Mouse (Mus musculus) MEL (cell line): Measurements from ENCODE around the gene Kif19a. TPM values are rescaled to one million over a fixed set of nuclear protein-coding genes. Genes with fewer than 3 reads are reported as not detected.

Source experiments
- DNase-seq: peaks from one replicate; pipeline ENCODE4 v3.0.0; 2011; ENCODE audit warnings: low read depth, low spot score
- H3K27ac ChIP-seq: 2 replicates; pipeline ENCODE4 v1.5.1; 2012; ENCODE audit warnings: low read depth, mild to moderate bottlenecking, control low read depth, low read length, moderate library complexity; ENCODE audit not compliant: control insufficient read depth
- H3K27me3 ChIP-seq, 2 experiments: fragments of 150-350 bp in 1 of 2; sonication (generic) in 1 of 2; 2 replicates each; pipeline ENCODE4 v1.6.1; 2012; ENCODE audit warnings: low read length in 2 of 2, mild to moderate bottlenecking in 2 of 2, improper control_type of control experiment in 1 of 2, moderate library complexity in 1 of 2; ENCODE audit not compliant: insufficient read depth in 2 of 2, control insufficient read depth in 1 of 2
- H3K36me3 ChIP-seq, 2 experiments: 2 replicates each; pipeline ENCODE4 v1.6.1; 2012 to 2014; ENCODE audit warnings: low read length in 2 of 2, improper control_type of control experiment in 1 of 2, inconsistent platforms in 1 of 2, mild to moderate bottlenecking in 1 of 2; ENCODE audit not compliant: insufficient read depth in 2 of 2, control insufficient read depth in 1 of 2
- H3K4me1 ChIP-seq, 2 experiments: fragments of 150-350 bp in 1 of 2; sonication (generic) in 1 of 2; 2 replicates each; pipeline ENCODE4 v1.6.1; 2012; ENCODE audit warnings: low read length in 2 of 2, improper control_type of control experiment in 1 of 2, mild to moderate bottlenecking in 1 of 2; ENCODE audit not compliant: insufficient read depth in 2 of 2, control insufficient read depth in 1 of 2
- H3K4me3 ChIP-seq, 2 experiments: fragments of 150-350 bp in 1 of 2; sonication (generic) in 1 of 2; 2 replicates each; pipeline ENCODE4 v1.5.1; 2012; ENCODE audit warnings: low read depth in 2 of 2, low read length in 2 of 2, mild to moderate bottlenecking in 2 of 2, moderate library complexity in 2 of 2, control low read depth in 1 of 2, improper control_type of control experiment in 1 of 2; ENCODE audit not compliant: control insufficient read depth in 1 of 2, insufficient read depth in 1 of 2
- H3K79me2 ChIP-seq: 2 replicates; pipeline ENCODE4 v1.6.1; 2012; ENCODE audit warnings: mild to moderate bottlenecking, low read length, moderate library complexity; ENCODE audit not compliant: control insufficient read depth, poor library complexity, insufficient read depth
- H3K9ac ChIP-seq: 2 replicates; pipeline ENCODE4 v1.6.1; 2012; ENCODE audit warnings: low read depth, mild to moderate bottlenecking, control low read depth, low read length, moderate library complexity; ENCODE audit not compliant: control insufficient read depth, poor library complexity, severe bottlenecking
- H3K9me3 ChIP-seq: fragments of 150-350 bp; sonication (generic); replicated peaks from 2 replicates; pipeline ENCODE4 v1.6.1; 2012; ENCODE audit warnings: mild to moderate bottlenecking, low read length, improper control_type of control experiment, moderate library complexity; ENCODE audit not compliant: insufficient read depth
- ELF1 ChIP-seq: IDR thresholded peaks from 2 replicates; pipeline ENCODE4 v1.6.1; 2014; ENCODE audit warnings: low read depth, mild to moderate bottlenecking, inconsistent platforms, low read length, improper control_type of control experiment, moderate library complexity
- JUND ChIP-seq: IDR thresholded peaks from 2 replicates; pipeline ENCODE4 v1.6.1; 2011; ENCODE audit warnings: low read depth, mild to moderate bottlenecking, improper control_type of control experiment, low read length
- KAT2A ChIP-seq: conservative IDR thresholded peaks from 2 replicates; pipeline ENCODE4 v1.6.1; 2012; ENCODE audit warnings: low read depth, low read length, improper control_type of control experiment, inconsistent platforms
- MYB ChIP-seq: IDR thresholded peaks from 2 replicates; pipeline ENCODE4 v1.6.1; 2011; ENCODE audit warnings: mild to moderate bottlenecking, low read depth, low read length, improper control_type of control experiment
- NRF1 ChIP-seq: IDR thresholded peaks from 2 replicates; pipeline ENCODE4 v1.6.1; 2014; ENCODE audit warnings: low read depth, mild to moderate bottlenecking, inconsistent platforms, low read length, improper control_type of control experiment, moderate library complexity; ENCODE audit not compliant: poor library complexity, insufficient read depth, severe bottlenecking
- POLR2A ChIP-seq, 2 experiments: IDR thresholded peaks; 2 replicates each; pipeline ENCODE4 v1.6.1; 2011 to 2012; ENCODE audit warnings: low read length in 2 of 2, mild to moderate bottlenecking in 2 of 2, control low read depth in 1 of 2, improper control_type of control experiment in 1 of 2, low read depth in 1 of 2, moderate library complexity in 1 of 2; ENCODE audit not compliant: control insufficient read depth in 1 of 2, insufficient read depth in 1 of 2, poor library complexity in 1 of 2
- POLR2AphosphoS2 ChIP-seq: IDR thresholded peaks from 2 replicates; pipeline ENCODE4 v1.6.1; 2011; ENCODE audit warnings: low read length, improper control_type of control experiment
- POLR2AphosphoS5 ChIP-seq: IDR thresholded peaks from 2 replicates; pipeline ENCODE4 v1.6.1; 2012; ENCODE audit warnings: low read depth, borderline replicate concordance, mild to moderate bottlenecking, inconsistent platforms, low read length, moderate library complexity, mixed read lengths
- RAD21 ChIP-seq: IDR thresholded peaks from 2 replicates; pipeline ENCODE4 v1.6.1; 2011; ENCODE audit warnings: mild to moderate bottlenecking, low read depth, low read length, improper control_type of control experiment
- SIN3A ChIP-seq: IDR thresholded peaks from 2 replicates; pipeline ENCODE4 v1.6.1; 2012; ENCODE audit warnings: low read length, improper control_type of control experiment, inconsistent platforms
- SMC3 ChIP-seq: IDR thresholded peaks from 2 replicates; pipeline ENCODE4 v1.6.1; 2011; ENCODE audit warnings: low read depth, low read length, improper control_type of control experiment
- TAL1 ChIP-seq: IDR thresholded peaks from 2 replicates; pipeline ENCODE4 v1.6.1; 2012; ENCODE audit warnings: mild to moderate bottlenecking, inconsistent platforms, low read length, moderate library complexity, mixed read lengths
- USF1 ChIP-seq: IDR thresholded peaks from 2 replicates; pipeline ENCODE4 v1.6.1; 2014; ENCODE audit warnings: low read depth, mild to moderate bottlenecking, inconsistent platforms, low read length, improper control_type of control experiment, moderate library complexity
- ZC3H11A ChIP-seq: IDR thresholded peaks from 2 replicates; pipeline ENCODE4 v1.6.1; 2012; ENCODE audit warnings: low read depth, mild to moderate bottlenecking, inconsistent platforms, low read length, improper control_type of control experiment
- ZKSCAN1 ChIP-seq: IDR thresholded peaks from 2 replicates; pipeline ENCODE4 v1.6.1; 2012; ENCODE audit warnings: low read depth, mild to moderate bottlenecking, inconsistent platforms, low read length, improper control_type of control experiment, moderate library complexity
- ZNF384 ChIP-seq: IDR thresholded peaks from 2 replicates; pipeline ENCODE4 v1.6.1; 2012; ENCODE audit warnings: low read depth, mild to moderate bottlenecking, inconsistent platforms, low read length, improper control_type of control experiment
- polyA plus RNA-seq, 2 experiments: library from polyadenylated mRNA; stranded (reverse) in 1 of 2; unstranded in 1 of 2; fragments of >175 nt in 1 of 2; fragments of >200 nt in 1 of 2; gene quantifications; 2 replicates each; pipeline versions ENCODE4 v1.2.1 to v1.2.4; 2012; ENCODE audit warnings: low replicate concordance in 2 of 2, low read depth in 1 of 2; ENCODE audit not compliant: insufficient read length in 2 of 2, insufficient read depth in 1 of 2, missing spikeins in 1 of 2
- total RNA-seq: library from RNA; depleted of rRNA; stranded (reverse); fragments of 300-350 nt; gene quantifications from 2 replicates; pipeline ENCODE4 v1.2.3, GENCODE M21; 2012

Gene Kif19a
- total and polyA plus RNA-seq, 3 experiments: not detected

GRCm38 (mm10) chr11:114807025-114807424 is 41.8 kb downstream of the Kif19a start:
- TF ChIP-seq SMC3: no peak
- Histone ChIP-seq H3K9me3 (no peaks in the 10 kb centered on the region; the same call in 1 of the 2 replicates), H3K9ac (no peak overlapping the region), H3K4me3 (no peak overlapping the region), H3K4me1 (no peaks in the 10 kb centered on the region), H3K79me2 (no peaks in the 10 kb centered on the region), H3K27ac (no peak overlapping the region), H3K36me3 (no peaks in the 10 kb centered on the region), H3K27me3 (no peaks in the 10 kb centered on the region)
- no peak for DNase-seq

- Histone ChIP-seq H3K9me3 (no peaks in the 10 kb centered on the region), H3K27me3 (no peaks in the 10 kb centered on the region), H3K36me3 (no peaks in the 10 kb centered on the region), H3K79me2 (no peaks in the 10 kb centered on the region), H3K4me3 (no peak overlapping the region), H3K4me1 (no peaks in the 10 kb centered on the region), H3K27ac (no peak overlapping the region), H3K9ac (no peak overlapping the region)
- TF ChIP-seq SMC3 (no peak), ELF1 (no peak), MYB (no peak), USF1 (no peak), POLR2A (IDR thresholded peaks at IDR 0.05; ENCODE audit: control insufficient read depth in 1 of 2, insufficient read depth in 1 of 2, low read depth in 1 of 2, low read length in 2 of 2, poor library complexity in 1 of 2) (no peak), SIN3A (no peak), RAD21 (no peak), ZNF384 (no peak), POLR2AphosphoS2 (no peak), NRF1 (no peak), POLR2AphosphoS5 (no peak), ZKSCAN1 (no peak), KAT2A (no peak), JUND (no peak), TAL1 (no peak), ZC3H11A (no peak)
- no peak for DNase-seq
Observed at GRCm38 (mm10) chr11:114807686-114808427, 42.7 kb downstream of the Kif19a start.
